Mouse (Mus musculus) central nervous system, embryonic 14 days (tissue): Measurements from ENCODE around the gene Cept1. TPM values are rescaled to one million over a fixed set of nuclear protein-coding genes. Genes with fewer than 3 reads are reported as not detected.

Experiments
- polyA plus RNA-seq: library from polyadenylated mRNA; depleted of rRNA; stranded (reverse); fragments of >200 nt; gene quantifications from 2 replicates; pipeline ENCODE4 v1.2.3, GENCODE M21; 2012; rRNA removed

The Cept1 gene
- 26.0 and 27.5 TPM in 2 replicates for polyA plus RNA-seq

DNA sequence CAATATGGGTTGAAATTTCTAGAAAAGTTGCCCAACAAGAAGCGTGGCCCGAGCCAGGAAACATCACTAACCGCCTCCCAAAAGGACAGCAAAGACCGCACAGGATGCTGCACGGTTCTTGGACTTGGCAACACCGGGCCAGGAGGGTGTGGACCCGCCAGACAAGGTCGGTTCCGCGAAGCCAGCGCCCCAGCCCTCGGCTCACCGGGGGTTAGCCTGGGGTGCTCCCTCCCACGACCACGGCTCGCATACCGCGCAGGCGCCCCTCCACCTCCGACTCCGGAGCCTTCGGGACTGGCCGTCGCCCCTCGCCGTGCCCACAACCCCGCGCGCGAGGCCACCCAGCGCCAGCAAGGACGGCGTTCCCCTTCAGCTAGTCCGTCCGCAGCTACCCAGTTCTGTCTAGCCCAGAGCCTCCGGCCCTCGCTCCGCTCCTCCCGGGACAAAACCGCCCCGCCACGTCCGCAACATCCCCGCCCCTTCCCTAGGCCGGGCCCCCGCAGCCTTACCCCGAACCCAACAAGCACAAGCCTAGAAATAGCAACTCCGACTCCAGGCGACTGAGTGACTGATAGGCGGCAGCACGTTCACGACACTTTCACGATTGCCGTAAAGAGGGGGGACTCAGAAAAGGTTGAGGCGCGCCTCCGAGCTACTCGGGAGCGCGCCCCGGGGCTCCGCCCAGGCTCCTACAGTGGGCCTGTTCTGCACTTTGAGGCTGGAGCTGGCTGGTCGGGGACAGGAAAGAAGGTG lies at the start of gene Cept1, which contains the start of gene Dram2:
Cept1 (minus strand) TSS at position 632 of the 753 bp plus-strand sequence.
Dram2 (plus strand) TSS at position 628 of the 753 bp plus-strand sequence.

DNA sequence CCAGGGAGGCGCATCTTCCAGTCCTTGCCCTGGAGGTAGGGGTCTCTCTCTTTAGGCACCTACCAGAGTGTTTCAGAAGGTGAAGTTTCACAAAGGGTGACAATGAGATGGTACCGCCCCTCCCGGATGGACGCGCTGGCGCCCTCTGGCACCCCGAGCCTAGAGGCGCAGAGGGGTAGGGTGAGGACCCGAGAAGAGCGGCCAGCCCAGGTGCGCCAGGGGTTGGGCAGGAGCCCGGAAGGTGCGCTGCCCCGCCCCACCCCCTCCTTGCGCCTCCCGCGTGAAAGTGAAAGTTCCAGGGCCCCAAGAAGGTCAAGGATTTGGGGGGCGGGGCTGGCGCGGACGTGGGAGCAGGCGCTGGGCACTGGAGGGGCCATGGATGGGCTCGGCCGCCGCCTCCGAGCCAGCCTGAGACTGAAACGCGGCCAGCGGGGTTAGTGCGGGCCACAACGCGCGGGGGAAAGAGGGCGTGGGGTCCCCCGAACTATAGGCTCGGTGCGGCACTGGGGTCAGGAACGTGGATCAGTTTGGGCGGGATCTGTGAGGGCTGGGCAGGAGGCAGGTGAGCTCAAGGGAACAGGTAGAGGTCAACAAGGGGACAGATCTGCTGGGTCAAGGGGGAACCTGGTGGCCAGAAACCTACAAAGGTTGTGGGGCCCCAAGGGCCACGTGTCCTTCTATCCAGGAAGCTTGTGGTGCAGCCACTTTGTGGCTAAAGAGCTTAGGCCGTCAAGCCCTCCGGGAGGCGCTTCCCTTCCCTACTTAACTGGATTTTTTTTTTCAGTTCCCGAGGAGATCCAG lies 65.1 kb downstream of the Cept1 start, which contains the start of gene Dennd2d:
Dennd2d (plus strand) TSS at position 125 of the 801 bp plus-strand sequence.

Other genes with a start within 250 kb of the Cept1 start
- gene Chil6, start 141.6 kb downstream of the Cept1 start, polyA plus RNA-seq = not detected in 2 replicates
- 0.25 and 0.84 TPM in 2 replicates for gene Dennd2d, start 65.4 kb downstream of the Cept1 start, polyA plus RNA-seq
- 39.1 and 41.1 TPM in 2 replicates for gene Dram2, start within 50 bp of the Cept1 start, polyA plus RNA-seq
- 14.6 and 14.8 TPM in 2 replicates for gene Lrif1, start 137.2 kb upstream of the Cept1 start, polyA plus RNA-seq
- gene Cd53, start 242.3 kb upstream of the Cept1 start, polyA plus RNA-seq = 3.8 and 4.0 TPM in 2 replicates